Mouse (Mus musculus) megakaryocyte, embryonic 14.5 days (primary cell): ENCODE results near the gene Tmem150c.

Source experiments
- FLI1 ChIP-seq: IDR thresholded peaks from 2 replicates; pipeline ENCODE4 v1.6.1; 2012; ENCODE audit warnings: low read length, inconsistent platforms, mixed read lengths
- GATA1 ChIP-seq: IDR thresholded peaks from 3 replicates; pipeline ENCODE4 v1.6.1; 2012; ENCODE audit warnings: mixed read lengths, low read length, inconsistent platforms, borderline replicate concordance

- no peak for TF ChIP-seq FLI1
- no peak for TF ChIP-seq GATA1
Measured at GRCm38 (mm10) chr5:100096955-100097354, 62.7 kb downstream of the Tmem150c start.
